Mouse (Mus musculus) liver, postnatal 0 days (tissue): ENCODE measurements around the gene Siah1a. TPM values are rescaled to one million over a fixed set of nuclear protein-coding genes. Genes with fewer than 3 reads are reported as not detected.

Source experiments
- ATAC-seq: fragments of 200-750 bp; cut with Nextera tagmentation; 2 replicates; pipeline ENCODE4 v1.8.0; 2017; ENCODE audit warnings: mild to moderate bottlenecking, moderate library complexity
- DNase-seq: peaks from one replicate; pipeline ENCODE4 v3.0.0-alpha.2; 2016
- H3K27ac ChIP-seq: fragments of 300-500 bp; sonication (generic); 2 replicates; pipeline ENCODE4 v1.5.1; 2014; ENCODE audit warnings: antibody characterized with exemption, moderate library complexity, mild to moderate bottlenecking, low read depth
- H3K27me3 ChIP-seq: fragments of 300-500 bp; sonication (generic); 2 replicates; pipeline ENCODE4 v1.6.1; 2014; ENCODE audit warnings: low read length, control low read depth, mixed read lengths; ENCODE audit not compliant: insufficient read depth
- H3K36me3 ChIP-seq: fragments of 300-500 bp; sonication (generic); replicated peaks from 2 replicates; pipeline ENCODE4 v1.6.1; 2014; ENCODE audit warnings: mild to moderate bottlenecking, control low read depth, low read length, moderate library complexity, mixed read lengths; ENCODE audit not compliant: insufficient read depth
- H3K4me1 ChIP-seq: fragments of 300-500 bp; sonication (generic); 2 replicates; pipeline ENCODE4 v1.6.1; 2014; ENCODE audit warnings: antibody characterized with exemption, mild to moderate bottlenecking, control low read depth; ENCODE audit not compliant: insufficient read depth
- H3K4me2 ChIP-seq: fragments of 300-500 bp; sonication (generic); 2 replicates; pipeline ENCODE4 v1.6.1; 2014; ENCODE audit warnings: low read depth, mild to moderate bottlenecking, low read length, moderate library complexity, mixed read lengths
- H3K4me3 ChIP-seq: fragments of 300-500 bp; sonication (generic); 2 replicates; pipeline ENCODE4 v1.5.1; 2014; ENCODE audit warnings: low read depth, low read length
- H3K9ac ChIP-seq: fragments of 300-500 bp; sonication (generic); replicated peaks from 2 replicates; pipeline ENCODE4 v1.6.1; 2014; ENCODE audit warnings: mild to moderate bottlenecking, moderate library complexity
- H3K9me3 ChIP-seq: fragments of 300-500 bp; sonication (generic); 2 replicates; pipeline ENCODE4 v1.6.1; 2016; ENCODE audit warnings: mild to moderate bottlenecking, control low read depth, low read length, mixed read lengths
- CTCF ChIP-seq: sonication (generic); IDR thresholded peaks from 2 replicates; pipeline ENCODE4 v1.5.1; 2016; ENCODE audit warnings: antibody characterized with exemption, low read depth
- EP300 ChIP-seq: IDR thresholded peaks from 2 replicates; pipeline ENCODE4 v1.6.1; 2016; ENCODE audit warnings: antibody characterized with exemption, low read depth, mild to moderate bottlenecking
- WGBS: fragments of 180-500 bp; shearing (Covaris S2); extraction: QIAGEN DNeasy Blood & Tissue Kit; methylation state at CpG from one replicate; pipeline ENCODE4 v1.1.7; 2014; ENCODE audit not compliant: insufficient replicate concordance; 5-methylcytosine and 5-hydroxymethylcytosine counted together
- polyA plus RNA-seq: library from polyadenylated mRNA; unstranded; fragments of >200 nt; fragmentation: Nextera tagmentation; extraction: Ambion mirVana; gene quantifications from 2 replicates; pipeline ENCODE4 v1.2.1, GENCODE M21; 2015

Siah1a gene
- polyA plus RNA-seq = 11.7 and 13.7 TPM in 2 replicates

GRCm38 (mm10) chr8:86745221-86745934 lies at the start of gene Siah1a, which contains the start of gene Gm10638:
TSS of gene Siah1a (minus strand) at chr8:86745934.
TSS of gene Gm10638 (plus strand) at chr8:86745699.
- peak; percentile 73 for DNase-seq
- H3K9me3 ChIP-seq = no peaks in the 10 kb centered on the region
- H3K27ac ChIP-seq = peak within 1 kb of the TSS; percentile 95
- peak within 1 kb of the TSS; percentile 97 for H3K4me2 ChIP-seq
- peak within 1 kb of the TSS; percentile 99 for H3K9ac ChIP-seq
- no peaks in the 10 kb centered on the region for H3K36me3 ChIP-seq
- H3K27me3 ChIP-seq = no peaks in the 10 kb centered on the region
- ATAC-seq = peak; percentile 76
- H3K4me1 ChIP-seq = peaks cover 29% of the 10 kb centered on the region
- TF ChIP-seq CTCF (no peak), EP300 (no peak)
- peak within 1 kb of the TSS; percentile 77 for H3K4me3 ChIP-seq
- 4% methylated on average over 51 of the region's 88 CpGs for WGBS

- Histone ChIP-seq H3K9ac (no peak overlapping the region), H3K4me1 (no peaks in the 10 kb centered on the region), H3K36me3 (no peaks in the 10 kb centered on the region), H3K27ac (no peak overlapping the region), H3K9me3 (no peaks in the 10 kb centered on the region), H3K27me3 (no peaks in the 10 kb centered on the region), H3K4me2 (no peak overlapping the region), H3K4me3 (no peak overlapping the region)
- ATAC-seq (no peak), DNase-seq (no peak)
- WGBS = 36% methylated on average over 6 of the region's 6 CpGs
- no peak for TF ChIP-seq CTCF
- TF ChIP-seq EP300 = no peak
Observed at GRCm38 (mm10) chr8:86794716-86795115, 49.0 kb upstream of the Siah1a start.

GRCm38 (mm10) chr8:86791542-86791941 lies 45.8 kb upstream of the Siah1a start:
- no peak for TF ChIP-seq EP300
- no peak for TF ChIP-seq CTCF
- Histone ChIP-seq H3K4me3 (no peak overlapping the region), H3K27me3 (no peaks in the 10 kb centered on the region), H3K9me3 (no peaks in the 10 kb centered on the region), H3K27ac (no peak overlapping the region), H3K36me3 (no peaks in the 10 kb centered on the region), H3K4me1 (peaks cover 10% of the 10 kb centered on the region), H3K4me2 (no peak overlapping the region), H3K9ac (no peak overlapping the region)
- ATAC-seq (no peak), DNase-seq (no peak)
- 78% methylated on average over 6 of the region's 6 CpGs for WGBS

- Histone ChIP-seq H3K27ac (no peak overlapping the region), H3K4me2 (no peak overlapping the region), H3K36me3 (no peaks in the 10 kb centered on the region), H3K4me3 (no peak overlapping the region), H3K9ac (no peak overlapping the region), H3K27me3 (no peaks in the 10 kb centered on the region), H3K4me1 (peaks cover 10% of the 10 kb centered on the region), H3K9me3 (no peaks in the 10 kb centered on the region)
- WGBS = 70% methylated on average over 1 of the region's 1 CpGs
- ATAC-seq (no peak), DNase-seq (no peak)
- no peak for TF ChIP-seq CTCF
- no peak for TF ChIP-seq EP300
Observed at GRCm38 (mm10) chr8:86789576-86789975, 43.8 kb upstream of the Siah1a start.

GRCm38 (mm10) chr8:86787891-86788420 lies 42.2 kb upstream of the Siah1a start:
- no peak overlapping the region for H3K9ac ChIP-seq
- no peaks in the 10 kb centered on the region for H3K9me3 ChIP-seq
- H3K36me3 ChIP-seq = no peaks in the 10 kb centered on the region
- no peak overlapping the region for H3K4me3 ChIP-seq
- DNase-seq (no peak), ATAC-seq (peak; percentile 53)
- peak overlapping the region; percentile 12; the same call in 1 of the 2 replicates for H3K27ac ChIP-seq
- no peaks in the 10 kb centered on the region for H3K27me3 ChIP-seq
- peaks cover 10% of the 10 kb centered on the region for H3K4me1 ChIP-seq
- TF ChIP-seq EP300 (no peak), CTCF (no peak)
- no peak overlapping the region; the same call in 1 of the 2 replicates for H3K4me2 ChIP-seq
- 52% methylated on average over 12 of the region's 12 CpGs for WGBS

GRCm38 (mm10) chr8:86786498-86786897 lies 40.8 kb upstream of the Siah1a start:
- Histone ChIP-seq H3K9ac (no peak overlapping the region), H3K4me1 (peaks cover 10% of the 10 kb centered on the region), H3K27me3 (no peaks in the 10 kb centered on the region), H3K4me2 (no peak overlapping the region), H3K9me3 (no peaks in the 10 kb centered on the region), H3K27ac (no peak overlapping the region), H3K36me3 (no peaks in the 10 kb centered on the region), H3K4me3 (no peak overlapping the region)
- no peak for ATAC-seq
- no peak for TF ChIP-seq EP300
- no peak for TF ChIP-seq CTCF
- no peak for DNase-seq
- WGBS = 42% methylated on average over 5 of the region's 5 CpGs
